Mouse (Mus musculus) MEL (cell line): ENCODE results near the gene Snrpb2.

Experiments used
- CHD1 ChIP-seq: IDR thresholded peaks from 2 replicates; pipeline ENCODE4 v1.6.1; 2012; ENCODE audit warnings: low read depth, mild to moderate bottlenecking, inconsistent platforms, low read length, improper control_type of control experiment
- CTCF ChIP-seq, 3 experiments: IDR thresholded peaks in 2 of 3; conservative IDR thresholded peaks in 1 of 3; 2 replicates each; pipeline ENCODE4 v1.5.1; 2011 to 2012; ENCODE audit warnings: low read length in 3 of 3, low read depth in 2 of 3, mild to moderate bottlenecking in 2 of 3, improper control_type of control experiment in 1 of 3, inconsistent platforms in 1 of 3, mixed read lengths in 1 of 3, moderate library complexity in 1 of 3; ENCODE audit not compliant: control insufficient read depth in 1 of 3, insufficient read depth in 1 of 3, poor library complexity in 1 of 3, severe bottlenecking in 1 of 3
- GATA1 ChIP-seq: IDR thresholded peaks from 2 replicates; pipeline ENCODE4 v1.6.1; 2011; ENCODE audit warnings: low read depth, low read length, improper control_type of control experiment
- JUND ChIP-seq: IDR thresholded peaks from 2 replicates; pipeline ENCODE4 v1.6.1; 2011; ENCODE audit warnings: low read depth, mild to moderate bottlenecking, improper control_type of control experiment, low read length
- RAD21 ChIP-seq: IDR thresholded peaks from 2 replicates; pipeline ENCODE4 v1.6.1; 2011; ENCODE audit warnings: mild to moderate bottlenecking, low read depth, low read length, improper control_type of control experiment
- SMC3 ChIP-seq: IDR thresholded peaks from 2 replicates; pipeline ENCODE4 v1.6.1; 2011; ENCODE audit warnings: low read depth, low read length, improper control_type of control experiment
- TBP ChIP-seq: IDR thresholded peaks from 2 replicates; pipeline ENCODE4 v1.8.0; 2011; ENCODE audit warnings: low read depth, low read length, improper control_type of control experiment
- ZKSCAN1 ChIP-seq: IDR thresholded peaks from 2 replicates; pipeline ENCODE4 v1.6.1; 2012; ENCODE audit warnings: low read depth, mild to moderate bottlenecking, inconsistent platforms, low read length, improper control_type of control experiment, moderate library complexity

- TF ChIP-seq CTCF (IDR thresholded peaks at IDR 0.05 in 2 of 3, conservative IDR thresholded peaks at IDR 0.05 in 1 of 3; ENCODE audit: control insufficient read depth in 1 of 3, insufficient read depth in 1 of 3, low read depth in 2 of 3, low read length in 3 of 3, poor library complexity in 1 of 3, severe bottlenecking in 1 of 3) (no peak), RAD21 (no peak), JUND (no peak), GATA1 (no peak), CHD1 (no peak), SMC3 (no peak), TBP (no peak), ZKSCAN1 (no peak)
Observed at GRCm38 (mm10) chr2:143041596-143041995, 21.2 kb upstream of the Snrpb2 start.
